Mouse (Mus musculus): ENCODE measurements around the gene Aipl1. TPM values are rescaled to one million over a fixed set of nuclear protein-coding genes. Genes with fewer than 3 reads are reported as not detected.
A peak's percentile ranks its signal among the peaks of the same experiment; 100 is the strongest.

Gene Aipl1
- total RNA-seq, 4 experiments from 2014 or later: not detected

DNA sequence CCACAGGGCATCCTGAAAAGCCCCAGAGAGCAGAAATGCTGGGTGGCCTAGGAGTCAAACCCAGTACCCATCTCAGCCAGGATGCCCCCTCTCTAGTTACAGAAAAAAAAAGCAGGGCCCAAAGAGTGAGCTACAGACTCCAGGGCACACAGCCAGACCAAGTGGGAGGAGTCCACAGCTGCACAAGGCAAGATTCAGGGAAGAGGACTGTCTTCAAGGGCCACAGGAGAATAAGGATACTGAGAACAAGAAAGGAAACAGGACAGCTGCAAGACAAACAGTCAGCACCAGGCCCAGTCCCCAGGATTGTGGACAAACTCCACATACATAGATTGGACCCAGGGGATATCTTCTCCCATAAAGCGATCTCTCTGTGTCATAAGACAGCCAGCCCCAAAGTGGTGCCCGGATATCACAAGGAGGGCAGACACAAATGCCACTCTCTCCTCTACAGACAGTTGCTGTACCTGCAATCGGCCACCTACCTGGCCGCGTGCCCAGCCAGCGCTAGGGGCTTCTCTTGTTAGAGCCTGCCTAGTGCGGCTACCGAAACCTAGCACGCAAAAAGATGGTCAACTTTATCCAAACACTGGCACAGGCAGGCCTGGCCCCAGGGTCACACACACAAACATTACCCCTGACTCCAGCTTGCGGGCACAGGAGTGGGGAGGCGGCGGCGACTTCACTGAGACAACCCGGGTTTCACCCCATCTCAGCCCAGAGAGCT lies 13.0 kb upstream of the Aipl1 start:
- no peak for DNase-seq (ENCODE audit: low spot score in 2 of 2)

DNA sequence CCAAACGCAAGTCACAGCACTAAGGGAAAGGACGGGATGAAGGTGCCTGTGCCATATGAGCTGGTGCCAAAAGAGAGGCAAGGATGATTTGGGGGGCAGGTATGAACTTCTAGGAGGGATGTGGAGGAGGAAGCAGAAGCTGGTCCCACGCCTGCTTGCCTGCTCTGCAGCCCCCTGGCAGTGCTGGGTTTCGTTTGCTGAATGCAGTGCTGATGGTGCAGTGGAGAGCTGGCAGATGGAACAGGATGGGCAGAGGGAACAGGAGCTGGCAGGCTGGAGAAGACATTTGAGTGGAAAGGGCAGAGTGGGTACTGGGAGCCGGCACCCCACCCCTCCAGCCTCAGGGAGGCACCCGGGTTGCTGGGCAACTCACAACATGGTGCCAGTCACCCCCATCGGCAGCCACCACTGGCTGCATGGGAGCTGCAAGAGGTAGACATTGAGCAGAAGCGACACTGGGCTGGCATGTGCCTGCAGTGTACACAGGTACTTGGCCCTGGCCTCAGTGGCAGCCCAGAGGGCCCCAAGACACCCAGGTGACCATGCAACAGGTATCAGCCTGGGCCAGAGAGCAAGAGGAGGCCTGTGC lies 12.0 kb upstream of the Aipl1 start:
- DNase-seq (ENCODE audit: low spot score in 2 of 2): no peak

GRCm38 (mm10) chr11:72048730-72049129 lies 11.4 kb upstream of the Aipl1 start:
- no peak for DNase-seq (ENCODE audit: low spot score in 2 of 2)

GRCm38 (mm10) chr11:72044231-72044630 lies 6.9 kb upstream of the Aipl1 start:
- no peak for DNase-seq (ENCODE audit: low spot score in 2 of 2)

- no peak for DNase-seq (ENCODE audit: low spot score in 2 of 2)
Observed at GRCm38 (mm10) chr11:72042631-72043030, 5.3 kb upstream of the Aipl1 start.

GRCm38 (mm10) chr11:72041768-72042607 lies 4.7 kb upstream of the Aipl1 start, which contains the start of gene Pimreg:
TSS of gene Pimreg (plus strand) at chr11:72042032.
- peak; percentile 60 to 62 for DNase-seq (ENCODE audit: low spot score in 2 of 2)

GRCm38 (mm10) chr11:72041290-72041767 lies 4.0 kb upstream of the Aipl1 start:
- no peak for DNase-seq (ENCODE audit: low spot score in 2 of 2)

GRCm38 (mm10) chr11:72039599-72040386 lies 2.5 kb upstream of the Aipl1 start:
- DNase-seq (ENCODE audit: low spot score in 2 of 2): no peak

DNA sequence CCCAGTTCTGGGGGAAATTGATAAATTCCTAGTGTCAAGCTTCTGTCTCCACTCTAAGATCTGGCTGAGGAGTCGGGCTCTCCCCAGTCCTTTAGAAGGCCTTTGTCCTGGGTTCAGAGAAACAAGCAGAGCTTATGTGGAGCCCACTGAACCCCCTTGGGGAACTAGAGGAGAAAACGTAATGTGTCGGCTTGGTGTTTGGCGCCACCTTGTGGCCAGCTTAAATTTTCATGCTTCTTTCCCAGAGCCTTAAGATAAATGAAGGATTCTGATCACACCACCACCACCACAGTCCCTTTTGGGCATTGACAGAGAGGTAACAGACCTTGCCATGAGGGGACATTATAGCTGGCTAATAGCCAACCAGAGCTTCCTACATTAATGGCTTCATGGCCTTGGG lies 687 bp upstream of the Aipl1 start:
- peak; percentile 38 to 44 for DNase-seq (ENCODE audit: low spot score in 2 of 2)

- no peak for DNase-seq (ENCODE audit: low spot score in 2 of 2)
Observed at GRCm38 (mm10) chr11:72032589-72032988, 4.7 kb downstream of the Aipl1 start.

GRCm38 (mm10) chr11:72032091-72032490 lies 5.2 kb downstream of the Aipl1 start:
- no peak for DNase-seq (ENCODE audit: low spot score in 2 of 2)

DNA sequence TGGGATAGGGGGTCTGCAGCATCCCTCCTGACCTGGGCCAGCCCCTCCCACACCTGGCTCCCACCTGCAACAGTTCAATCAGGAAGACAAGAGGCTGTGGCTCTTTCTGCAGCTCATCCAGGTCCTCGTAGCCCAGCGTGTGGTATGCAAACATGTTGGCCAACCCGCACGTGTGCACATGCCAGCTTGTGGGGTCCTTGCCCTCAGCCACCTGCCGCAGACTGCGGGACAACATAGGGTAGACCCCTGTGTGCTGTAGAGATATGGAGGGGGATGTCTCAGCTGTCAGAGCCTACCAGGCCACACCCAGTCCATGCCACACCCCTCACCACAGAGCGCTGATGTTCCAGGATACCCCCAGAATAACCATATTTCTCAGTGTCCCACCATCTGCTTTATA lies 6.0 kb downstream of the Aipl1 start:
- no peak for DNase-seq (ENCODE audit: low spot score in 2 of 2)

- no peak for DNase-seq (ENCODE audit: low spot score in 2 of 2)
Observed at GRCm38 (mm10) chr11:72029143-72029542, 8.2 kb downstream of the Aipl1 start.

DNA sequence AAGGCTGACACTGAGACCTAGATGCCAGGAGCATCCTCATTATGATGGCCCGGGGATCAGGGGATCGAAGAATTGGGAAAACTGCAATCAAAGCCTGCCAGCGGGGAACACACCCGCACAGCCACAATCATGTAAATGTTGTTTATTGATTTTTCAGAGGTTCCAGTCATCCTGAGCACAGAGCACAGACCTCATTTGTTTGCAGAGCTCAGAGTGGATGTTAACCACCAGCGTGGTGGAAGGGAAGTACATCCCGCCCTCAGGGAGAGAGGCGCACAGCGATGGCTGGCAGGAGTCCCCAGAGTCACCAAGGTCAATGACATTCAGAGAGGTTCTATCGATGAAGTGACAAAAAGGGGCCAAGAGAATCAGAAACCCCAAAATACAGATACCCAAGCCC lies 9.5 kb downstream of the Aipl1 start:
- DNase-seq (ENCODE audit: low spot score in 2 of 2): no peak

GRCm38 (mm10) chr11:72026516-72026915 lies 10.8 kb downstream of the Aipl1 start:
- DNase-seq (ENCODE audit: low spot score in 2 of 2): no peak

DNA sequence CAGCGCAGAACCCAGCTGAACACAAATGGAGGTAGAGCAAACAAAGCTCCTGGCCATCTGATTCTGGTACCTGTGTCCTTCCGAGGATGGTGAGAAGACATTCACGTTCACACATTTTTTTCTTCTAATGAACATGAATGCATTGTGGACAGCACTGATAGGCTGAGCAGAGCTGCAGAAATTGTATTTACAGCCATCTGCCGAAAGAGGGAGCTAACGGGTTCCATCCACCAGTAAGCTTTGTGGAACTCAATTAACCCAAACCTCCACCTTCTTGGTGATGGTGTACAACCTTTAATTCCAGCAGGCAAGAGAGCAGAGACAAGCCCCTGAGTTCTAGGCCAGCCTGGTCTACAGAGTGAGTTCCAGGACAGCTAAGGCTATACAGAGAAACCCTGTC lies 11.5 kb downstream of the Aipl1 start:
- DNase-seq (ENCODE audit: low spot score in 2 of 2): no peak

DNA sequence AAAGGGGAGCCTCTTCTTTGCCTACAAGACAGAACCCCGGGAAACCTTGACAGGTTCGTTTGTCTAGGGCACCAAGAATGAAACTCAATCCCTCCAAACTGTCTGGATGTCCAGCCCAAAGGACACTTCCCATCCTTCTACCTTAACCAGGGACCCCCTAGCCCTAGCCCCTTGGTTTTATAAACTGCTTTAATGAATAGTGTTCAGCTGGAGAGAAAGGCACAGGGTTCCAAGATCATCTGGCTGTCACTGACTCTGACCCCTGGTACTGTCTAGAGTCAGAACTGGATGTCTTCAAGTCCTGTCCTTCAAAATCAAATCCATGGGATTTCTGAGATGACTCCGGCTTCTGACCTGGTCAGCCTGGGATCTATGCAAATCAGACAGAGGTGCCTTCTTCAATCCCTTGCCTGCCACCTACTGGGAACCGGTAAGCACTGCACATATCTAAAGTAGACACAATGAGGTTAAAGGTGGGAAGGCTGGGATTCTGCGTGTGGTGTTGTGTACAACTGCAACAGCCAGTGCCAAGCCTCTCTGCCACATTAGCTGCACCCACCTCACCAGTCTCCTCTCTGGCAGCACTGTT lies 13.0 kb downstream of the Aipl1 start:
- peak; percentile 26 to 41 for DNase-seq (ENCODE audit: low spot score in 2 of 2)

- DNase-seq (ENCODE audit: low spot score in 2 of 2): no peak
Observed at GRCm38 (mm10) chr11:72023581-72023980, 13.7 kb downstream of the Aipl1 start.

DNA sequence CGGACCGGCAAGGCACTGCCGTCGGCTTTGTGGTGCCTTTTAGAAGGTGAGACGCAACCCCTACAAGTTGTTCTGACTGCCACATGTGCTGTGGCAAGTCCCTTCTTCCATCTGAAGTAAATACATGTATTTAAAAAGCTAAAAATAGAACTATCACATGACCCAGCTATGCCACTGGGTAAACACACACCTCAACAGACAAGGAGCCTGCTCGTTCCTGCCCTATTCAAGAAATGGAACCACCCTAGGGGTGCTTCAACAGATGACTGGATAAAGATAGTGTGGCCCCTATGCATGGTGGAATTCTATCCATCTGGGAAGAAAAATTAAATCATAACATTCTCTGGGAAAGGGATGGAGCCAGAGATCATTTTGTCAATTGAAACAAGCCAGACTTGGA lies 14.5 kb downstream of the Aipl1 start:
- no peak for DNase-seq (ENCODE audit: low spot score in 2 of 2)

DNA sequence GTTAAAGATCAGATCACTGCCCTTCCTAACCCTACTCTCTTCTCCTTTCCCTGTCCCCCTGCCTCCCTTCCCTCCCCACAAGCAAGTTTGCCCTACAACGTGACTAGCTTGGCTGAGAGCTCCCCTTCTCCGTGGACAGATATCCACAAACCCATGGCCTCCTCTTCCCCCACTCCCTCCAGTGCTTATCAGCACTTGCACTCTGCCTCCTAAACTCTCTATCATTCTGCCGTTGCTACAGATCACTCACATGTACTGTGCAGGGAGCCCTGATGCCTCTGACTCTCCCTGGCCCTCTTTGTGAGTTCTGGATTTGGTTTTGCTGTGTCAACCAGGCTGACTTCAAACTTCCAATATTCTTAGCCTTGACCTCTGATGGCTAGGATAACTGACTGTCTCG lies 16.3 kb downstream of the Aipl1 start:
- DNase-seq (ENCODE audit: low spot score in 2 of 2): no peak

DNA sequence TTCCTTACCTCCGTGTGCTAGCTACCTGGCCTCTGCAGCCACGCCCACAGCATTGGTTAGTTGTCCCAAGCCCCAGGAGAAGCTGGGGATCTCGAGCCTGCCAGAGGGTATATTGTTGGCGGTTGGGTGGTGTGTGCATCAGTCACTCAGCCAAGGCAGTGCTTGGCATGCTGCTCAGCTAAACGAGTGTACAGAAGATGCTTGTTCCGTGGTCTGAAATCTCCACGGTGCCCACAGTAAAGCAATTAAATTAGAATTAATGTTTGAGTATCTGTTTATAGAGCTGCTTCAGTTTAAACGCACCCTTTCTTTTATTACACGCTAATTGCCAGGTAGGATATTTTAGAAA lies 20.1 kb downstream of the Aipl1 start:
- no peak for DNase-seq (ENCODE audit: low spot score in 2 of 2)

All from gastrocnemius, adult 8-10 months (tissue).